Mouse (Mus musculus) adrenal gland (tissue): ENCODE measurements around the gene Car11.

Source experiments
- intact Hi-C: fragments of 180-260 bp; cut with DNase I; formaldehyde crosslinking; loops from one replicate; pipeline ENCODE4 v1.15.1; 2025

Car11 gene

GRCm38 (mm10) chr7:45709677-45710355 lies 10.2 kb downstream of the Car11 start:
- intact Hi-C loops, result no loop called here

GRCm38 (mm10) chr7:45710477-45711191 lies 11.0 kb downstream of the Car11 start:
- intact Hi-C loops, result no loop called here

- intact Hi-C loops, result no loop called here
Measured at GRCm38 (mm10) chr7:45711316-45712021, 11.8 kb downstream of the Car11 start.

- intact Hi-C loops, result no loop called here
Measured at GRCm38 (mm10) chr7:45712022-45712757, 12.5 kb downstream of the Car11 start.

- intact Hi-C loops, result no loop called here
Measured at GRCm38 (mm10) chr7:45713396-45713795, 13.8 kb downstream of the Car11 start.

- intact Hi-C loops, result no loop called here
Measured at GRCm38 (mm10) chr7:45713881-45714520, 14.4 kb downstream of the Car11 start.

- intact Hi-C loops, result no loop called here
Measured at GRCm38 (mm10) chr7:45714630-45715089, 15.0 kb downstream of the Car11 start.

- intact Hi-C loops, result no loop called here
Measured at GRCm38 (mm10) chr7:45715090-45715708, 15.6 kb downstream of the Car11 start, which contains the start of gene Rpl18. Gene Rpl18, plus strand, starts transcription at chr7:45715457.

- intact Hi-C loops, result no loop called here
Measured at GRCm38 (mm10) chr7:45715741-45716459, 16.3 kb downstream of the Car11 start.

- intact Hi-C loops, result no loop called here
Measured at GRCm38 (mm10) chr7:45716460-45716857, 16.8 kb downstream of the Car11 start.

GRCm38 (mm10) chr7:45716952-45717917 lies 17.6 kb downstream of the Car11 start:
- intact Hi-C loops, result no loop called here

GRCm38 (mm10) chr7:45717918-45718297 lies 18.3 kb downstream of the Car11 start, which contains the start of gene Sphk2:
Gene Sphk2, minus strand, starts transcription at chr7:45718002.
- intact Hi-C loops, result no loop called here

- intact Hi-C loops, result no loop called here
Measured at GRCm38 (mm10) chr7:45718331-45718730, 18.7 kb downstream of the Car11 start.

- intact Hi-C loops, result no loop called here
Measured at GRCm38 (mm10) chr7:45719180-45719579, 19.5 kb downstream of the Car11 start.

- intact Hi-C loops, result no loop called here
Measured at GRCm38 (mm10) chr7:45719738-45720412, 20.2 kb downstream of the Car11 start.

GRCm38 (mm10) chr7:45720413-45721233 lies 21.0 kb downstream of the Car11 start, which contains the start of gene Fam83e:
Gene Fam83e, plus strand, starts transcription at chr7:45721212.
- intact Hi-C loops, result no loop called here

GRCm38 (mm10) chr7:45721234-45721571 lies 21.6 kb downstream of the Car11 start:
- intact Hi-C loops, result no loop called here
